Mouse (Mus musculus) cerebellum, adult 9-10 months (tissue): ENCODE results near the gene Ireb2.
"Not testable (repeated sequence)": the region's sequence is repeated elsewhere in the genome, so short reads cannot be mapped to it uniquely, and the experiment has no call there.

ENCODE experiments used
- DNase-seq: peaks from one replicate; pipeline ENCODE4 v3.0.0; 2022

The Ireb2 gene

GRCm38 (mm10) chr9:54909446-54909845 lies 45.9 kb downstream of the Ireb2 start:
- no peak for DNase-seq

DNA sequence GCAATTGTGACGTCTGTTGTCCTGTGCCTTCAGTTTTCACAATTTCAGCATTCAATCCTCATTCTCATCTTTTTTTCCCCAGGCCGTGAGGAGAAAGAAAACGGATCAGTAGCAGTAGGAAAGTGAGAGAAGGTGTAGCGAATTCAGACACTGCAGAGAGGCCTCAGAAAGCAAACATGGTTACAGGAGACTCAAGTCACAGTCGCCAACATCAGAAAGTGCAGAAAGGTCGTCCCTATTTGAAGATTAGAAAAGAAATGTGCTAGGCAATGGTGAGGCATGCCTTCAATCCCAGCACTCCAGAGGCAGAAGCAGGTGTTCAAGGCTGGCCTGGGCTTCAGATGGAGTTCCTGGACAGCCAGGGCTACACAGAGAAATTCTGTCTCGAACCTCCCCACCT lies 52.0 kb downstream of the Ireb2 start:
- DNase-seq = no peak

DNA sequence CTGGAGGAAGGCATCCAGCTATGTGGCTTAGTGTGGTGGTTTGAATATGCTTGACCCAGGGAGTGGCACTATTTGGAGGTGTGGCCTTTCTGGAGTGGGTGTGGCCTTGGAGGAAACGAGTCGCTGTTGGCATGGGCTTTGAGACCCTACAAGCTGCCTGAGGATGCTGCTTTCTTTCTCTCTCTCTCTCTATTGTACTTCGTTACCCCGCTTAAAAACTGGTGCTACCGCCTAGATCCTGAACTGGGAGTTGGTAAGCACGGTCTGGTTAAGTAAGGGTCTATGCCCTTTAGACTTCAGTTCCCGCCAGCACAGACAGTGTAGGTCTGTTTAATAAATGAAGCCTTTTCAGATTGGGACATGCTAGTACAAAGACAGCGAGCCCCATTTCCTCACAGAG lies 52.8 kb downstream of the Ireb2 start:
- DNase-seq = peak; percentile 30

DNA sequence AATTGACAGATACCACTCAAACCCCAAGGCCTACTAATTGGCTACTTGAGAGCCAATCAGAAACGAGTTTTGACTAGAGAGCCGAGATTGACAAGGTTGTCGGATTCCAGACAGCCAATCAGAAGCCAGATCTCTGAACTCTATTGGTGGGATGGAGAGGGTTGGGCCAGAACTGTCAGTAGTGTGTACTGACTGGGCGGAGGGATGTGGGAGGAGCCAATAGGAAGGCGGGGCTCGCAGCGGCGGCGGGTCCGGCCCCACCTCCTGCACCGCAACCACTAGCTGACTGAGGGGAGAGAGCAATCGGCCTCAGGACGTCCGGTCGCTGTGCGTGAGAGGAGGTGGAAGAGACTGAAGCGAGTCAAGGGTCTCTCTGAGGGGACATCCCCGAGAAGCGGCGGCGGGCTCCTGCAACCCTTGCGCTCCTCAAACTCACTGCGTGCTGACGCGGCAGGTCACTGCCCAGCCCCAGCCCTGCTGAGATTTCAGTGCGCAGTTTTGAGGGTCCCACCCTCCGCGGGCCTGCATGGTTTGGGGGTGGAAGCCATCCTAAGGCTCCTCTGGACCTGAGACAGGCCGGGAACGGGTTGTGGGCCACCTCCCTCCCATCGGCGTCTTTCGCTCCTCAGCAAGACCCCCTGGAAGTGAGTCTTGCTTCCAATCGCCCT lies 53.6 kb downstream of the Ireb2 start, which contains the start of gene Hykk:
Gene Hykk, plus strand, starts transcription at position 274 of the 668 bp plus-strand sequence.
- DNase-seq = peak; percentile 97

DNA sequence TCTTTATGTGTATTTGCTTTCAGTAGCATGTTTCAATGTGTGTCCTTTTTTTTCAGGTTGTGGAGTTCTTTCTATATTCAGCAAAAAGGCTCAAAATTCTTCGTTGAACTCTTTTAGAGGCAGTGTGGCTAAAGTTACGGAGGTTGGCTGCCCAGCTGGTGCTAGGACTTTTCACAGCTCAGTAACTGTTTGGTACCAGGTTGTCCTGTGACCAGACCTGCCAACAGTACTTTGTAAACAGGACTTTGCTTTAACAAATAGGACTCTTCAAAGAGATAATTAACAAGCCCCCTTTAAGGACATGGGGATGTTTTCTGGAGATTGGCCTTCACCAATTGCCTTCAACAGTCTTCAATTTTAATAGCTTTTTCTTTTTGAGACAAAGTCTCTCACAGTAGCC lies 54.6 kb downstream of the Ireb2 start:
- no peak for DNase-seq

GRCm38 (mm10) chr9:54918781-54919180 lies 55.2 kb downstream of the Ireb2 start:
- DNase-seq = no peak

DNA sequence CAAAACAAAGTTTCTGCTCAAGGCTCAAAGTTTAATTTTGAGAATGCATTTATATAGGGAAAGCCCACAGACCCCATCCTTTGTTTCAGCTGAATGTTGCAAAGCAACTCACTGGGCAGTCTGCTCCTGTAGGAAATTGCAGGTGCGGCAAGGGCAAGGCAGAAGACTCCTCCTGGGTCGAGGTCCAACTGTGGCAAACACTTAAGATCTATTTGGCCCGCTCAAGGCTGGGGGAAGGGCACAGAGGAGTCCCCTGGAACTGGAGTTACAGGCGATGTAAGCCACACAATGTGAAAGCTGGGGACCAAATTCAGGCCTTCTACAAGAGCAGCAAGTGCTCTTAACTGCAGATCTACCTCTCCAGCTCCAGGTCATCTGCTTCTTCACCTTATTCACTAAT lies 56.4 kb downstream of the Ireb2 start:
- DNase-seq = no peak

- DNase-seq = no peak
Measured at GRCm38 (mm10) chr9:54930741-54931140, 67.2 kb downstream of the Ireb2 start.

- DNase-seq = no peak
Measured at GRCm38 (mm10) chr9:54931765-54932164, 68.2 kb downstream of the Ireb2 start.

DNA sequence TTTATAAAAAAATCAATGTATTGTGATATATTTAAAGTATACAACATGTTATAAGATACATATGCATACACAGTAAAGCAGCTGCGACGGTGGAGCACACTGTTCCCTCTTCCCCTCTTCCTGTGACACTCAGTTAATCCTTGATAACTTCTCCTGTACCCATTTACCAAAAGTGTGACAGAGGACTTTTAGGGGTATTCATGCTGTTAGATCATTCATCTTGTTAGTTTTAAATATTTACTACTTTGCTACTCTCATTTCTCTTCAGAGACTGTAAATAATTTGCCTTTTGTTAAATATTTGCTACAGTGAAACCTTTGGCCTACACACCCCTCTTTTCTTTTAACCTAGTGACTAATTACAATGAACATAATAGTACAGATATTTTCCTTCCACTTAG lies 68.8 kb downstream of the Ireb2 start:
- no peak for DNase-seq

DNA sequence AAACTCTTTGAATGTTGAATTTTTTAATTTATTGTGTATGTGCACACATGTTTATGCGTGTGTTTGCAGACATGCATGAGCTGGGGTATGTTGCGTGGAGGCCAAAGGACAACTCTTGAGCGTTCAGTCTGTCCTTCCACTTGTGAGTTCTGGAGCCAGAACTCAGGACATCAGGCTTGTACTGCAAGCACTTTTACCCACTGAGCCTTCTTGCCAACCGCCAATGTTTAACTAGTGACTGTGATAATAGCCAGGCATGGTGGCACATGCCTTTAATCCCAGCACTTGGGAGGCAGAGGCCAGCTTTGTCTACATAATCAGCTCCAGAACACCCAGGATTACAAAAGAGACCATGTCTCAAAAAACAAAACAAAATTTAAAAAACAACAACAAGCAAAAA lies 78.5 kb downstream of the Ireb2 start:
- DNase-seq = no peak

DNA sequence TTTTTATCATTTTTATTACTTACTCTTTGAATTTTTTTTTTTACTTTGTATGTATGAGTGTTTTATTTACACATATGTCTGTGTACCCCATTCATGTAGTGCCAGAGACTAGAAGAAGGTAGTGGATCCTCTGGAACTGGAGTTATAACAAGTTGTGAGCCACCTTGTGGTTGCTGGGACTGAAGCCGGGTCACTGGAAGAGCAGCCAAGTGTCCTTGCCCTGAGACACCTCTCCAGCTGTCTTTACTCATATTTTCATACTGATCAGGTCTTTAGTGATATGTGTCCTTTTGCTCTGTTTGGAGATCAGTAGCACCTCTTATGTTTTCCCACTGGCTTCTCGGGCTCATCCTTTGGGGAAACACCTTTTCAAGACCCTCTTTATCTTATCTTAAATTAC lies 80.9 kb downstream of the Ireb2 start:
- no peak for DNase-seq

GRCm38 (mm10) chr9:54946256-54946655 lies 82.7 kb downstream of the Ireb2 start:
- no peak for DNase-seq

- DNase-seq = no peak
Measured at GRCm38 (mm10) chr9:54949465-54949864, 85.9 kb downstream of the Ireb2 start.

GRCm38 (mm10) chr9:54950162-54950561 lies 86.6 kb downstream of the Ireb2 start:
- not testable (repeated sequence) for DNase-seq

GRCm38 (mm10) chr9:54950575-54951321 lies 87.2 kb downstream of the Ireb2 start, which contains the start of the genes Psma4 and AY074887:
TSS of gene Psma4 (plus strand) at chr9:54950790.
TSS of gene AY074887 (minus strand) at chr9:54950998.
- peak; percentile 84 for DNase-seq

DNA sequence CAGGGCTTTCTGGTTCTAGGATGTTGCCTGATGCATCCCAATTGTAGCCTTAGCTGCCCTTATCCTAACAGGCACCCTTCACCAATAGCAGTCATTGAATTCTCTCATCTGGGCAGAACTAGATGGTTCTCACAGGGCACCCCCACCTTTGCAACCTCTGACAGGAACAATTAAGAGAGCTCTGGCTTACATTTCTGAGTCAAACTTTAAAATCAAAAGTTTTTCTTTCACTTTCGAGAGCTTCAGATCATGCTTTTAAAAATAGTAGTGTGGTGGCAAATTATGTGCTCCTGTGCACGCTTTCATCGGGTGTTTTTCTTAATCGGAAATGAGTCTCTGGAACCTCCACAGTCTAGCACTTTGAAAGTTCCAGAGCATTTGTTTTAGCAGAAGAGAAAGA lies 97.5 kb downstream of the Ireb2 start:
- no peak for DNase-seq
